Mouse (Mus musculus): Measurements from ENCODE around the gene Nabp2. TPM values are rescaled to one million over a fixed set of nuclear protein-coding genes. Genes with fewer than 3 reads are reported as not detected.

Nabp2 gene
- total RNA-seq, 2 experiments from 2014 or later: 56.7 to 59.0 TPM

DNA sequence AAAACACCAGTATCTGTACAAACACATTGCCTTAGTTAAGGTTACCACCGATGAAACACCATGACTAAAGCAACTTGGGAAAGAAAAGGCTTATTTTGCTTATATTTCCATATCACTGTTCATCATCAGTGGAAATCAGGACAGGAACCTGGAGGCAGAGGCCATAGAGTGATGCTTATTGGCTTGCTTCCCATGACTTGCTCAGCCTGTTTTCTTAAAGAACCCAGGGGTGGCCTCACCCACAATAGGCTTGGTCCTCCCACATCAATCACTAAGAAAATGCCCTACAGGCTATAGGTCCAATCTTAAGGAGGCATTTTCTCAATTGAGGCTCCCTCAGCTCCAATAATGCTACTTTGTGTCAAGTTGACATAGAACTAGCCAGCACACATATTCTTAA, 31.4 kb upstream of the Nabp2 start:
- no peak for TF ChIP-seq CTCF (IDR thresholded peaks at IDR 0.05)
- Histone ChIP-seq H3K4me3 (no peak overlapping the region), H3K27ac (no peak overlapping the region)
- intact Hi-C loops (cut with DNase I): no loop called here
- DNase-seq: no peak

DNA sequence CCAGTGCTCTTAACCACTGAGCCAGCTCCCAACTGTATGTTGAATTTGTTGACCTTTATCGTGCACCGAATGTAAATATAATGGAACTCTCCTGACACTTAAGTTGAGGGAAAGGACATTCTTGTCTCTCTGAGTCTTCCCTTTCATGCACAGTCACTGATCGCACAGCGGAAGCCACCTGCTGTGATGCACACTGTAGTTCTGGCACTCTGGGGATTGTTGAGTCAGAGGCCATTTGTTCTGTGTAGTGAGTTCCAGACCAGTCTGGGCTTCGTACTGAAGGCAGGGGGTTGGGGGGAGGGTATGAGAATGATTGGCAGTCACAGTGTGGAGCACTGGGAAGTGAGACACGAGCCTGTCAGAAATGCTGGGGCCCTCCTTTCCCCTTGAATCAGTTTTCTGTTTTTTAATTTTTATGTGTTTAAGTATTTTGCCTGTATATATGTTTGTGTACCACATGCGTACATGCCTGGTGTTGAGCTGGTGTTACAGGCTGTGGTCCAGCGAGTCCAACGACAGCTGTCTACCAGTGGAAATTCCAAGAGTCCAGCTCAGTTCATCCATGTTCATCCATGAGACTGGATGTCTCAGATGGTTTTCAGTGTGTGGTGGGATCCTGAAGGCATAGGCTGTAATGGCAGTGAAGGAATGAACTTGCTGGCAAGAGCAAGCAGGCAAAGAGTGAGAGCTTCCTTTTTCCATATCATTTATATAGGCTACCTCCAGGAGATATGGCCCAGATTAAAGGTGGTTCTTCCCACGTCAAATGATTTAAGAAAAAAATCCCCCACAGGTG, 30.2 kb upstream of the Nabp2 start:
- no peak overlapping the region for H3K27ac ChIP-seq
- intact Hi-C loops (cut with DNase I): no loop called here
- no peak overlapping the region for H3K4me3 ChIP-seq
- no peak for TF ChIP-seq CTCF (IDR thresholded peaks at IDR 0.05)
- no peak for DNase-seq

DNA sequence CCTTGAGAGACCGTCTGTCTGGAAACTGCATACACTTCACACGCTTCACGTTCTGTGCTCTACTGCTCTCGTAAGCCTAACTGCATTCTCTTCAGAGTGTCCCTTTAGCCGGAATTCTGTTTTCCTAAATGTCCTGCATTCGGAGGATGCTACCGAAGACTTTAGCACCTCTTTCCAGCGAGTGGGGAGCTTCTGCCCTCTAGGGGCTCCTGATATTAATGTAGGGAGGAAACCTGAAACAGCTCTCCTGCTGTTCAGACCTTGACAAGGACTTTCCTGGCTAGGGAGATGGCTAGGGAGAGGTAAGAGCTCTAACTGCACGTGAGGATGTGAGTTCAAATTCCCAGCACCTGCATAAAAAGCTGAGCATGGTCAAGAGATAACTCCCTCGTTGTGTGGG, 29.1 kb upstream of the Nabp2 start:
- Histone ChIP-seq H3K4me3 (no peak overlapping the region), H3K27ac (no peak overlapping the region)
- no peak for DNase-seq
- TF ChIP-seq CTCF (IDR thresholded peaks at IDR 0.05): peak; percentile 49
- intact Hi-C loops (cut with DNase I): no loop called here

DNA sequence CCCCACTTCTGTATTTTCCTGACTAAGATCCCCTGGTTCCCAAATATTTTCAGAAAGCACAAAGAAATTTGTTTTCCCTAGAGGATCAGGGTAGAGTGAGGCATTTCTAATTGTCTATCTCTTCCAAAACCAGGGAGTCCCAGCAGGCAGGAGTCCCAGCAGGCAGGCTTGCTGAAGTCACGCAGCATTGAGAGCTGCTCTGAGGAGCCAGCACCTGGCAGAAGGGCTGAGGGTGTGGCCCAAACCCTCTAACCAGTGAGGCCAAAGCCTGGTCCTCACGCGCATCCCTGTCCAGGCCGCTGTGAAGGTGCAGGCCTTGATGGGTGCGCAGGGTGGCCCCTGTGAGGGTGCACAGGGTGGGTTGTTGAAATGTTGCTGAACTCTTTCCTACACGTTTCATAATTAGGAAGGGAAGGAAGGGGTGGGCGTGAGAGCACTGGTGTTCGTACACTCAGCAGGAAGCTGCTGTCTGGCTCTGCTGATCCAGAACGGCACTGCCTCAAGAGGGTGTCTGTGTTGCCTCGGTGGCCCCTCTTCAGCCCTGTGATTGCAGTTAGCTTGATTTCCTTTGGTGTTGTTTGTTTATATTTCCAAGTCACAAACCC, 27.5 kb upstream of the Nabp2 start:
- Histone ChIP-seq H3K4me3 (no peak overlapping the region), H3K27ac (peak overlapping the region; percentile 57)
- intact Hi-C loops (cut with DNase I): no loop called here
- TF ChIP-seq CTCF (IDR thresholded peaks at IDR 0.05): no peak
- DNase-seq: no peak

DNA sequence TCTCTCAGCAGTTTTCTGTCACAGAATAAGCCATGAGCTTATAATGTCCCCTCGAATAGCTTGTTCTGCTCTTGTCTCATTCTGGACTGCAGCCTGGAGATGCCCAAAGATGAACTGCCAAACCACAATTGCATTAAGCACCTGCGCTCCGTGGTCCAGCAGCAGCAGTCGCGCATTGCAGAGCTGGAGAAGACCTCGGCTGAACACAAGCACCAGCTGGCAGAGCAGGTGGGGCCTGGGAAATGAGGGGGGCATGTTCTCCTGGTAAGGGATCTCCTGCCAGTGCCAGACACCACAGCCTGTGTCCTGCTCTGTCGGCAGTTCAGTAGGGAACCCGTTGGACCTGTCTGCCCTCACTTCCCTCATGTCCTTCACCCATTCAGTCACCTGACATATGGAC, 25.1 kb upstream of the Nabp2 start:
- no peak for DNase-seq
- Histone ChIP-seq H3K4me3 (no peak overlapping the region), H3K27ac (peak overlapping the region; percentile 73)
- intact Hi-C loops (cut with DNase I): no loop called here
- TF ChIP-seq CTCF (IDR thresholded peaks at IDR 0.05): no peak

DNA sequence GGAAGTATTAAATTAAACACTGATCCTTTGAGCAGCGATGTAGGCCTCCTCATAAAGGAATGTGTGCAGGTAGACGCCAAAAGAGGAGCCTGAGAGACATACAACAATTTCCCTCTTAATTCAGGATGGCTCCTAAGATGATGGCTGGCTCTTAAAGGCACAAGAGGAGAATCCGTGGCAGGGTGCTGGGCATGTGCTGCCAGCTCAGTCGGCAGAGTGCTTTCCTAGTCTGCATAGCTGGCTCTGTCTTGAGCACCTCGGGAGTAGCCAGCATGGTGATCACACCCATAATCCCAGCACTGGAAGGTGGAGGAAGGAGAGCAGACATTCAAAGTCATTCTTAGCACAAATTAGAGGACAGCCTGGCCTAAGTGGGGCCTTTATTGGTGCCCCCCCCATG, 24.6 kb upstream of the Nabp2 start:
- H3K4me3 ChIP-seq: no peak overlapping the region
- TF ChIP-seq CTCF (IDR thresholded peaks at IDR 0.05): no peak
- H3K27ac ChIP-seq: peak overlapping the region; percentile 73
- peak; percentile 57 for DNase-seq
- intact Hi-C loops (cut with DNase I): no loop called here

DNA sequence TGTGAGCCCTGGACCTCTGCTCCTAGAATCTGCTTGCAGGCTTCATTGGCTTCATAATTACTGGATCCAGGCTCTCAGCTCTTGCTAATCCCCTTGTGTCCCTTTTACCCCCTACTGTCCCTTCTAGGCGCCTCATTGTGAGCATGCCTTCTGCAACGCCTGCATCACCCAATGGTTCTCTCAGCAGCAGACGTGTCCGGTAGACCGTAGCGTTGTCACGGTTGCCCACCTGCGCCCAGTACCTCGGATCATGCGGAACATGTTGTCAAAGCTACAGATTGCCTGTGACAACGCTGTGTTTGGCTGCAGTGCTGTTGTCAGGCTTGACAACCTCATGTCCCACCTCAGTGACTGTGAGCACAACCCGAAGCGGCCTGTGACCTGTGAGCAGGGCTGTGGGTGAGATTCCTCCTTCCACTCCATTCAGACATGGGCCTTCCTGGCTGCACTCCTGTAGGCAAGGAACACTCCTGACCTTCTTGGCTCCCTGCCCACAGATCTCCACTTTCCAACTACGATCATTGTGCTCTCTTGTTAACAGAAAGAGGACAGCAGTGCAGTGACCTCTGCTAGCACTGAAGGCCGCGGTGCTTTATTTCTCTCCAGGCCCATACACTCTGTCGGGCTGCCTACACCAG, 24.0 kb upstream of the Nabp2 start:
- intact Hi-C loops (cut with DNase I): no loop called here
- no peak overlapping the region for H3K4me3 ChIP-seq
- peak overlapping the region; percentile 73 for H3K27ac ChIP-seq
- peak; percentile 73 for DNase-seq
- no peak for TF ChIP-seq CTCF (IDR thresholded peaks at IDR 0.05)

DNA sequence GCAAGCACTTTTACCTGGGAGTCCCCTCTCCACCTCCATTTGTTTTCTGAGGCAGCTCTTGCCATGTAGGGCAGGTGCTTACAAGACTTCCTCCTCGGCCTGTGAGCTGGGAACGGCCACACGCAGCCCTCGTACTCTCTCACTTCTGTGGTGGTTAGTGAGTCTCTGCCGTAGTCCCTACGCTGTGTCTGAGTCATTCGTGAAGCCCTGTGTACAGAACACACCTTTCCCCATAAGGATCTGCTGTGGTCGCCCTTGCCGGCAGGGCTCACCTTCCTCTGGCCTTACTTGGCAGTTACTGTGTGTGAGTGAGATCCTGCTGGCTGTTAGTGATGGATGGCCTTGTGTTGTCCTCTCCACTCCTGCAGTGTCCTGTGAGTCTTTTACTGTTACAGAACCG, 23.4 kb upstream of the Nabp2 start:
- DNase-seq: no peak
- TF ChIP-seq CTCF (IDR thresholded peaks at IDR 0.05): no peak
- H3K27ac ChIP-seq: no peak overlapping the region
- intact Hi-C loops (cut with DNase I): no loop called here
- H3K4me3 ChIP-seq: no peak overlapping the region

DNA sequence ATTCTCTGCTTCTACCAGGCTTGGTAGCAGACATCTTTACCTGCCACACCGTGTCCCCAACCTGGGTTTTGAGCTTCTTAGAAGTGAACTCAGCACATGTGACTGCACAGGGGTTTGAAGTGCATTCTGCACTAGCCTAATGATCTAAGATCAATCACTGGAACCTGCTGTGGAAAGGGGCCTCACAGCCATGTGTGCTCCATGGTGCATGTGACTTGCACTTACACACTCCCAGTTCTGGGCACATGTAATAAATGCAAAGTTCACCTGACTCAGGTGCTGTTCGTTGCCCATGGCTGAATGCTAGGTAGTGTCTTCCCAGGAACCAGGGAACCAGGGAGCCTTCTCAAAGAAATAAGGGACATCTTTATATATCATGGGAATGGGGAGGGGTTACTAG, 22.1 kb upstream of the Nabp2 start:
- DNase-seq: no peak
- intact Hi-C loops (cut with DNase I): no loop called here
- Histone ChIP-seq H3K27ac (no peak overlapping the region), H3K4me3 (no peak overlapping the region)
- no peak for TF ChIP-seq CTCF (IDR thresholded peaks at IDR 0.05)

DNA sequence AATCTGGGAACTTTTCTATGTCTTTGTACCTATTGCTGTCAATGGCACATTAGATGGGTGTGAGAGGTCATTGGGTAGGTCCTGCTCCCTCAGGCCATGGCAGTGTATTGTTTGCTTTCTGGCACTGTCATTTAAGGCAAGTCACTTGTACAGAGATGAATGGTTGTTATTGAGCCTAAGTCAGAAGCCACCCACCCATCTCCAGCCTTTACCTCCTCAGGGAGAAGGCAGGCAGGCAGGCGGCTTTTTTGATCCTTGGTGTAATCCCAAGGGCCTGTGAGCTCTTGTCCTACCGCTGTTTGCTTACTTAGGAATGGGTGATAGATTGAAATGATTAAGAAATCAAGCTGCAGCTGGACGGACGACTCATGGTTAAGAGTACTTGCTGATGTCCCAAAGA, 18.2 kb upstream of the Nabp2 start:
- no peak overlapping the region for H3K4me3 ChIP-seq
- DNase-seq: no peak
- TF ChIP-seq CTCF (IDR thresholded peaks at IDR 0.05): no peak
- intact Hi-C loops (cut with DNase I): no loop called here
- H3K27ac ChIP-seq: no peak overlapping the region

DNA sequence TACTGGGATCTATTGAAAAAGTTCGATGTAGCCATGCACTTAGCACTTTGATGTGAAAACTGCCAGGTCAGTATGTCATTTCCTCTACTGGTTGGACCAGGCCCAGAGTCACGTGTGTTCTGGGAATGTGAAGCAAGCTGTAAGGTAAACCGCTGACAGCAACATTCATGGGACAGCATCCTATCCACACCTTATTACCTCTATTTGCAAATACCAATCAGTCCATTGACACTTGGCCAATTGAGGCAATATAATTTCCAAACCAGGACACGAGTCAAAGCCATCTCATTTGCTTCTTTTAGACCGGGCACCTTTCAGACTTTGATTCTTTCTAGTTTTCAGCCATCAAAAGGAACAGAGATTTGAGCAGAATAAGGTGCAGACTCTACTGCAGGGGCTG, 17.8 kb upstream of the Nabp2 start:
- DNase-seq: no peak
- intact Hi-C loops (cut with DNase I): no loop called here
- no peak overlapping the region for H3K27ac ChIP-seq
- no peak overlapping the region for H3K4me3 ChIP-seq
- no peak for TF ChIP-seq CTCF (IDR thresholded peaks at IDR 0.05)

DNA sequence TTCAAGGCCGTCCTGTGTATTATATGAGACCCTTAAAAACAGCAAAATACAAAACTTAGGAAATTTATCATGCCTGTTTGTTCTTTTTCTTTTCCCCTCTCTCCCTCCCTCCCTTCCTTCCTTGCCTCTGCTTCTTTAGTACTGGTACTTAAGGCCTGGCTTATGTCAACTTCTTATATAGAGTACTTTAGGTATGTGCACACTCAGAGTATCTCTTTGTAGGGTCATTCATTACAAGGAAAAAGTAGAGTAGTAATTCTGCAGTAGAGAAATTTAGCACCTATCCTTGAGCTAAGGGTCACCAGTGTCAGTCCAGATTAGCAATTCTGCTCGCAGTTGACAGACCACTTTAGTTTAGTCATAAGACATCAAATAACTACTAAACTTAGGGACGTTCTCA, 14.0 kb upstream of the Nabp2 start:
- no peak for TF ChIP-seq CTCF (IDR thresholded peaks at IDR 0.05)
- intact Hi-C loops (cut with DNase I): no loop called here
- Histone ChIP-seq H3K4me3 (no peak overlapping the region), H3K27ac (no peak overlapping the region)
- no peak for DNase-seq

DNA sequence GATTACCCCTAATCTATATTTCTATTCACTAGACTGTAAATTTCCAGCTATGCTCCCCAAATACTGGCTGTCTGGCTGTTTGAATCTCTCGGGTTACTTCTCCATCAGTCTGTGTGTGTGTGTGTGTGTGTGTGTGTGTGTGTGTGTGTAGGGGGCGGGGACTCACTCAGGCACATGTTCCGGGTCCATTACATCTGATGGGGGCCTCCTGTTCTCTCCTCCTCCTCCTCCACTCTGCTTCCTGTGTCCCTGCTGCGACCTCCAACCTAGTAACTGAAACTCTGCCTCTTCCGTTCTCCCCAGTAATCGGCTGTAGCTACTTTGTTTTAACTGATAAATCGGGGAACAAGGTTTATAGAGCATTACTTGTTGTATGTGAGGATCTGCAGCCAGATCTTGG, 13.3 kb upstream of the Nabp2 start:
- intact Hi-C loops (cut with DNase I): no loop called here
- no peak for DNase-seq
- Histone ChIP-seq H3K27ac (no peak overlapping the region), H3K4me3 (no peak overlapping the region)
- TF ChIP-seq CTCF (IDR thresholded peaks at IDR 0.05): no peak

All from gastrocnemius, adult 2 months (tissue).